Mouse (Mus musculus): ENCODE measurements at regions not wholly inside any gene's neighbourhood (a gene's known extent, or its start where the extent isn't known, plus 50 kb on each side); places are given as distances from the start of the nearest gene placed in this dataset.

DNA sequence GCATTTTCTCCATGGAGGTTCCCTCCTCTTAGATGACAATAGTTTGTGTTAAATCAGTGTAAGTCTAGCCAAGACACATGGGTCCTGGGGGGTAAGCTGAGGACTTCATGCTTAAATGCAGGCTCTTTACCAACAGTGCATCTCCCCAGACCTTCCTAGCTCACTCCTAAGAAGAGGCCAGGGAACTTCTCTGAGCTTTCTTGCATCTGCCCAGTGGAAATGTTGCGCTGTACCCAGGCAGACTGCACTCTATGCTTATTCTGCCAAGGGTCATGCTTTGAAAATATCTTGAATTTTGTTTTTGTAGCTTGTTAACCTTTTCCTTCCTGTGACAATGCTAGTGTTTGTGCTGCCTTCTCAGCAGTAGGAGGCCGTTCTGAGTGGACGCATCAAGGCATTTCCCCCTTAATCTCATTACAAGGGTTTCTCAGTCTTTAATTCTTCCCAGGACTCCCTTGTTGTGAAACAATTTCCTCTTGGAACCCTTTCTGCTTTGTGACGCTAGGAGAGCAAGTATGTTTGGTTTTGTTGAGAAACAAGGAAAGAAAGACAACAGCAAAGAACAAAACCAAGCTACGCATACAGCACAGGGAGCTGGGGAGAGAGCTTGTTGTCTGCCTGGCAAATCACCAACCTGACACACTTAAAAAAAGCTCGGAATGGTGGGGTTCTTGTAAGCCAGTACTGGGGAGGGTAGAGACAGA, 88.3 kb upstream of the Irf2bp2 start:
- TF ChIP-seq GATA1 (IDR thresholded peaks at IDR 0.05; ENCODE audit: low read length) (no peak), TAL1 (IDR thresholded peaks at IDR 0.05; ENCODE audit: low read length) (no peak)
